Mouse (Mus musculus) liver, embryonic 11.5 days (tissue): Measurements from ENCODE around the gene Dpm2. TPM values are rescaled to one million over a fixed set of nuclear protein-coding genes. Genes with fewer than 3 reads are reported as not detected.
A peak's percentile ranks its signal among the peaks of the same experiment; 100 is the strongest.

Experiments used
- ATAC-seq: fragments of 200-750 bp; cut with Nextera tagmentation; replicated peaks from 2 replicates; pipeline ENCODE4 v1.8.0; 2017; ENCODE audit warnings: moderate number of reproducible peaks, mild to moderate bottlenecking, moderate TSS enrichment, moderate library complexity; ENCODE audit not compliant: low FRiP score
- DNase-seq: peaks from one replicate; pipeline ENCODE4 v3.0.0-alpha.2; 2017; ENCODE audit warnings: low spot score
- H3K27ac ChIP-seq: fragments of 300-500 bp; sonication (generic); 2 replicates; pipeline ENCODE4 v1.5.1; 2014; ENCODE audit warnings: mild to moderate bottlenecking, low read depth, low read length, control low read depth
- H3K27me3 ChIP-seq: fragments of 300-500 bp; sonication (generic); replicated peaks from 2 replicates; pipeline ENCODE4 v1.6.1; 2014; ENCODE audit warnings: low read length, mixed read lengths; ENCODE audit not compliant: control insufficient read depth, insufficient read depth
- H3K36me3 ChIP-seq: fragments of 300-500 bp; sonication (generic); 2 replicates; pipeline ENCODE4 v1.6.1; 2014; ENCODE audit warnings: mild to moderate bottlenecking, low read length, moderate library complexity, mixed read lengths; ENCODE audit not compliant: control insufficient read depth, insufficient read depth
- H3K4me1 ChIP-seq: fragments of 300-500 bp; sonication (generic); replicated peaks from 2 replicates; pipeline ENCODE4 v1.6.1; 2014; ENCODE audit warnings: low read length, mixed read lengths; ENCODE audit not compliant: control insufficient read depth, insufficient read depth
- H3K4me2 ChIP-seq: fragments of 300-500 bp; sonication (generic); 2 replicates; pipeline ENCODE4 v1.6.1; 2014; ENCODE audit warnings: mild to moderate bottlenecking, control low read depth, moderate library complexity
- H3K4me3 ChIP-seq: fragments of 300-500 bp; sonication (generic); 2 replicates; pipeline ENCODE4 v1.5.1; 2014; ENCODE audit warnings: low read depth, low read length, control low read depth
- H3K9ac ChIP-seq: fragments of 300-500 bp; sonication (generic); 2 replicates; pipeline ENCODE4 v1.6.1; 2014; ENCODE audit warnings: low read depth, low read length, control low read depth
- H3K9me3 ChIP-seq: fragments of 300-500 bp; sonication (generic); 2 replicates; pipeline ENCODE4 v1.6.1; 2016; ENCODE audit warnings: low read length, inconsistent platforms, mixed read lengths; ENCODE audit not compliant: control insufficient read depth
- WGBS: fragments of 180-500 bp; shearing (Covaris S2); extraction: QIAGEN DNeasy Blood & Tissue Kit; methylation state at CpG from one replicate; pipeline ENCODE4 v1.1.7; 2014; 5-methylcytosine and 5-hydroxymethylcytosine counted together
- polyA plus RNA-seq: library from polyadenylated mRNA; unstranded; fragments of >200 nt; fragmentation: Nextera tagmentation; extraction: Ambion mirVana; gene quantifications from 2 replicates; pipeline ENCODE4 v1.2.1, GENCODE M21; 2014

Dpm2 gene
- polyA plus RNA-seq, 1 experiment from 2014 or later = 109 TPM

DNA sequence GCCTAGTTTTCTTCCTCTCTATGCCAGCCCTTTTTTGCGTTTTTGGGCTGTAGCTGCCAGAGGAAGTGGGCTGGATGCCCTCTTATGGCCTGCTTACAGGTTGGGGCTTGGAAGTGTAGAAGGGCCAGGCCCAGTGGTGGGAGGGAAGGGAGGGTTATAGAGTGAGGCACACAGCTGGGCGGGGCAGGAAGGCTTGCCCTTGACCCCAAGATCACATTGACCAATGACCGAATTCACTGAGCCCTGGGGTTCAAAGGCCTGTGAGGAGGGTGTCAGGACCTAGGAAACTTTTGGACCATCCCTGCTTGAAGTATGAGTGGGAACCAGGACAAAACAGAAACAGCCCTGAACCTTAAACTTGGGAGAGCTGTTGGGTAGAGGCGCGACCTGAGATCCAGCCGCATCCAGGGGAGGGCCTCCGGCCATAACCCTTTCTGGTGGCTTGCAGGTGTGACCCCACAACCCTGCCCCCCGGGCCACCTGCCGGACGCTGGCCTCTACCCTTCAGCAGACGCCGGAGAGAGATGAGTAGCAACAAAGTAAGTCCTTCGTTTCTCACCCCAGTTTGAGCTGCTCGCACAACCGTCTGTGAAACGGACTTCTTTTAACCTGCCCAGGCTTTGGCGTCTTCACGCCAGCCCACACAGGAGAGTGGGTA lies 38.2 kb downstream of the Dpm2 start:
- WGBS = 38% methylated on average over 18 of the region's 18 CpGs
- Histone ChIP-seq H3K9me3 (no peaks in the 10 kb centered on the region), H3K36me3 (peaks cover 3% of the 10 kb centered on the region; the same call in 1 of the 2 replicates), H3K4me2 (peak overlapping the region; percentile 96), H3K27me3 (no peaks in the 10 kb centered on the region), H3K4me3 (peak overlapping the region; percentile 87), H3K27ac (peak overlapping the region; percentile 77), H3K4me1 (peaks cover 47% of the 10 kb centered on the region), H3K9ac (peak overlapping the region; percentile 83)
- peak; percentile 48 for ATAC-seq
- DNase-seq = no peak

DNA sequence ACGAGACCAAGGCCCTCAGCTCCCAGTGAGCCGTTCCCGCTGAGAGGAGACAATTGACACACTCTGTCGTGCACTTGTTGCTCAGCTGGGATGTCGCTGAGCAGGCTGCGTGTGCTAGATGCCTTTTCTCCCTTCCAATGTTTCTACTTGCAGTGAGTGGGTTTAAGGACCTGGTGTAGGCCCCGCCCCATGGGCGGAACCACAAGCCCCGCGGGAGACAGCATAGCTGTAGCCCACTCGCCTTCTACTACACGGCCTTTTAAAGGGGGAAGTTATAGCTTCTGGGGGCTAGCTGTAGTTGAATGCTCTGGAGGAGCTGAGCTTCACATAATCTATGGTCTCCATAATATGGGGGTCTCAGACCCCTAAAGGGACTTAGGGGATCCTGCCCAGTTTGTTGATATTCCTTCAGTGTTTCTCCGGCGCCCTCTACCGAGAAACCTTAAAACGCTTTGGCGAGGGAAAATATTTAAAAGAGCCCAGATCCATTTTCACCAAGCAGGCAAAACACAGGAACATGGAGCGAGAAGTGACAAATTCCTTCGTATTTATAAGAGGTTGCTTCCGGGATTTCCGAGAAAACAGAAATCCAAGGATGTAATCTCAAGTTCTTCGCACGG lies 40.1 kb downstream of the Dpm2 start:
- H3K27me3 ChIP-seq = no peaks in the 10 kb centered on the region
- no peaks in the 10 kb centered on the region for H3K9me3 ChIP-seq
- H3K4me3 ChIP-seq = peak overlapping the region; percentile 50
- peak overlapping the region; percentile 50 for H3K27ac ChIP-seq
- H3K9ac ChIP-seq = peak overlapping the region; percentile 44; the same call in 1 of the 2 replicates
- ATAC-seq (no peak), DNase-seq (no peak)
- peaks cover 15% of the 10 kb centered on the region for H3K36me3 ChIP-seq
- WGBS = 18% methylated on average over 23 of the region's 23 CpGs
- H3K4me2 ChIP-seq = peak overlapping the region; percentile 76
- peaks cover 39% of the 10 kb centered on the region for H3K4me1 ChIP-seq

DNA sequence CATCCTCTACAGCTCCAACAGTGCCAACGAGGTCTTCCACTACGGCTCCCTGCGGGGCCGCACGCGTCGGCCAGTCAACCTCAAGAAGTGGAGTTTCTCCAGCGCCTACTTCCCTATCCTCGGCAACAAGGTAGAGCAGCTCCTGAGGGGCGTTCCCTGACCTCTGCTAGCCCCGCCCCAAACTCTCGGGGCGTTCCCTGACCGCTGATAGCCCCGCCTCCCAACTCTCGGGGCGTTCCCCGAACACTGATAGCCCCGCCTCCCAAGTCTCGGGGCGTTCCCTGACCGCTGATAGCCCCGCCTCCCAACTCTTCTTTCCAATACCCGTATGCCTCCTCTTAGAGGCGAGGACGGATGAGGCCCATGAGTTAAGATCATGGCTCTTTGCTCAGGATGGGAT lies 41.6 kb downstream of the Dpm2 start:
- WGBS = 71% methylated on average over 26 of the region's 26 CpGs
- H3K4me1 ChIP-seq = peaks cover 39% of the 10 kb centered on the region
- H3K9ac ChIP-seq = no peak overlapping the region
- no peaks in the 10 kb centered on the region for H3K27me3 ChIP-seq
- H3K36me3 ChIP-seq = peaks cover 24% of the 10 kb centered on the region
- no peak; the same call in 1 of the 2 replicates for ATAC-seq
- no peak overlapping the region for H3K4me3 ChIP-seq
- H3K9me3 ChIP-seq = no peaks in the 10 kb centered on the region
- H3K4me2 ChIP-seq = peak overlapping the region; percentile 29; the same call in 1 of the 2 replicates
- no peak for DNase-seq
- H3K27ac ChIP-seq = 0 out of 2 replicates have a peak overlapping the region, but pooled peaks have one; percentile 6

GRCm38 (mm10) chr2:32617109-32617508 lies 46.5 kb downstream of the Dpm2 start:
- no peak overlapping the region for H3K9ac ChIP-seq
- H3K9me3 ChIP-seq = no peaks in the 10 kb centered on the region
- DNase-seq (no peak), ATAC-seq (no peak)
- H3K36me3 ChIP-seq = peaks cover 41% of the 10 kb centered on the region
- no peak overlapping the region; the same call in 1 of the 2 replicates for H3K4me2 ChIP-seq
- H3K4me3 ChIP-seq = no peak overlapping the region
- no peaks in the 10 kb centered on the region for H3K27me3 ChIP-seq
- peaks cover 29% of the 10 kb centered on the region for H3K4me1 ChIP-seq
- no peak overlapping the region for H3K27ac ChIP-seq
- 90% methylated on average over 1 of the region's 1 CpGs for WGBS

GRCm38 (mm10) chr2:32617601-32618000 lies 46.9 kb downstream of the Dpm2 start:
- Histone ChIP-seq H3K27me3 (no peaks in the 10 kb centered on the region), H3K9ac (no peak overlapping the region), H3K9me3 (no peaks in the 10 kb centered on the region), H3K36me3 (peaks cover 41% of the 10 kb centered on the region), H3K4me1 (peaks cover 29% of the 10 kb centered on the region), H3K27ac (no peak overlapping the region), H3K4me2 (no peak overlapping the region), H3K4me3 (no peak overlapping the region)
- 95% methylated on average over 4 of the region's 4 CpGs for WGBS
- no peak for DNase-seq
- no peak for ATAC-seq

DNA sequence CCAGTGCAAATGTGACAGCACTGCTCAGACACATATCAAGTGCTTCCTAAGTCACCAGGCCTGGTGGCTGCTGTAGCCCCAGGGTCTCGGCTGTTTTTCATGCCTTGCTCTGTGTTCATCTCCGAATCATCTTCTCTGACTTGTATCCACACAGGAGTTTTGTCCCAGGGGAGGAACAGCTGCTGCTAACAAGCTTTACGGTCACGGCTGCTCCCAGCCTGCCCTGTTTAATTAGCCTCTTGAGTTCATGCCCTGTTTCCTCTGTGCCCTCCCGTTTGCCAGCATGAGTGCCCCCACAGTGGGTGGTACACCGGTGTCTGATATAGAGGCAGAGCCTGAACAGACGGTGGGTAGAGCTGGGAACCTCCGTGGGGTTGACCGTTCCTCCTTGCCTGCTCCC lies 47.4 kb downstream of the Dpm2 start:
- ATAC-seq (no peak), DNase-seq (no peak)
- Histone ChIP-seq H3K4me3 (no peak overlapping the region), H3K9me3 (no peaks in the 10 kb centered on the region), H3K27ac (no peak overlapping the region), H3K4me1 (peaks cover 29% of the 10 kb centered on the region), H3K36me3 (peaks cover 39% of the 10 kb centered on the region), H3K27me3 (no peaks in the 10 kb centered on the region), H3K9ac (no peak overlapping the region), H3K4me2 (no peak overlapping the region)
- 89% methylated on average over 9 of the region's 9 CpGs for WGBS

GRCm38 (mm10) chr2:32620682-32621516 lies 50.2 kb downstream of the Dpm2 start:
- H3K9ac ChIP-seq = 0 out of 2 replicates have a peak overlapping the region, but pooled peaks have one; percentile 5
- 34% methylated on average over 4 of the region's 4 CpGs for WGBS
- no peak overlapping the region for H3K4me3 ChIP-seq
- peaks cover 45% of the 10 kb centered on the region for H3K4me1 ChIP-seq
- ATAC-seq = peak; percentile 65; the same call in 1 of the 2 replicates
- DNase-seq = no peak
- H3K9me3 ChIP-seq = no peaks in the 10 kb centered on the region
- H3K27ac ChIP-seq = peak overlapping the region; percentile 64
- H3K27me3 ChIP-seq = no peaks in the 10 kb centered on the region
- peaks cover 26% of the 10 kb centered on the region for H3K36me3 ChIP-seq
- 0 out of 2 replicates have a peak overlapping the region, but pooled peaks have one; percentile 13 for H3K4me2 ChIP-seq

DNA sequence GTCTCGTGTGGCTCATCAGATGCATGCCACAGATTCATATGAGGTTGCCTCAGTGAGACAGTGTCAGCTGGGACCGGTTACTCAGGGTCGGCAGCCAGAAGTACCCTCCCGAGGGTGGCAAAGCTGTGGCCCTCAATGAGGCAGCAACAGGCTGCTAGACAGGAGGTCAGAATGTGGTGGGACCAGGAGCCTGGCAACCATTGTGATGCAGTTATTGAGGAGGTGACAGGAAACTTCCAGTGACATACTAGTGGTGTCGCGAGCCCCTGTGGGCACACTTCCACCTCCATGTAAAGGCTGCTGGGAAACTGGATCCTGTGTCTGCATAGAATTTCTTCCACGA lies 50.8 kb downstream of the Dpm2 start, which contains the start of gene Ak1:
Gene Ak1, plus strand, starts transcription at position 242 of the 343 bp plus-strand sequence.
- DNase-seq = no peak
- Histone ChIP-seq H3K4me3 (no peak within 1 kb of the TSS), H3K4me2 (0 out of 2 replicates have a peak within 1 kb of the TSS, but pooled peaks have one; percentile 23), H3K36me3 (peaks cover 23% of the 10 kb centered on the region), H3K9me3 (no peaks in the 10 kb centered on the region), H3K27ac (peak within 1 kb of the TSS; percentile 64), H3K4me1 (peaks cover 46% of the 10 kb centered on the region), H3K9ac (0 out of 2 replicates have a peak within 1 kb of the TSS, but pooled peaks have one; percentile 5), H3K27me3 (no peaks in the 10 kb centered on the region)
- no peak for ATAC-seq
- WGBS = 47% methylated on average over 7 of the region's 7 CpGs
